Mouse (Mus musculus) lung, postnatal 0 days (tissue): Measurements from ENCODE around the gene Dlgap4. TPM values are rescaled to one million over a fixed set of nuclear protein-coding genes. Genes with fewer than 3 reads are reported as not detected.

ENCODE experiments used
- ATAC-seq: fragments of 200-750 bp; cut with Nextera tagmentation; 2 replicates; pipeline ENCODE4 v1.8.0; 2017; ENCODE audit warnings: moderate library complexity
- DNase-seq: peaks from one replicate; pipeline ENCODE4 v3.0.0-alpha.2; 2016; ENCODE audit warnings: low spot score
- H3K27ac ChIP-seq: fragments of 300-500 bp; sonication (generic); 2 replicates; pipeline ENCODE4 v1.5.1; 2014; ENCODE audit warnings: antibody characterized with exemption, mild to moderate bottlenecking, low read length, mixed read lengths
- H3K27me3 ChIP-seq: fragments of 300-500 bp; sonication (generic); replicated peaks from 2 replicates; pipeline ENCODE4 v1.6.1; 2014; ENCODE audit warnings: low read length, mixed read lengths; ENCODE audit not compliant: insufficient read depth
- H3K36me3 ChIP-seq: fragments of 300-500 bp; sonication (generic); 2 replicates; pipeline ENCODE4 v1.6.1; 2014; ENCODE audit warnings: low read length, mixed read lengths; ENCODE audit not compliant: insufficient read depth
- H3K4me1 ChIP-seq: fragments of 300-500 bp; sonication (generic); 2 replicates; pipeline ENCODE4 v1.6.1; 2014; ENCODE audit warnings: antibody characterized with exemption, low read depth, low read length, mixed read lengths; ENCODE audit not compliant: insufficient read depth
- H3K4me2 ChIP-seq: fragments of 300-500 bp; sonication (generic); replicated peaks from 2 replicates; pipeline ENCODE4 v1.6.1; 2014; ENCODE audit warnings: low read depth, mild to moderate bottlenecking, low read length, moderate library complexity, mixed read lengths
- H3K4me3 ChIP-seq: fragments of 300-500 bp; sonication (generic); 2 replicates; pipeline ENCODE4 v1.5.1; 2014; ENCODE audit warnings: low read depth, low read length
- H3K9ac ChIP-seq: fragments of 300-500 bp; sonication (generic); replicated peaks from 2 replicates; pipeline ENCODE4 v1.6.1; 2014; ENCODE audit warnings: low read depth, mild to moderate bottlenecking
- H3K9me3 ChIP-seq: fragments of 300-500 bp; sonication (generic); 2 replicates; pipeline ENCODE4 v1.6.1; 2016; ENCODE audit warnings: low read length, mixed read lengths
- CTCF ChIP-seq: IDR thresholded peaks from 2 replicates; pipeline ENCODE4 v1.5.1; 2016; ENCODE audit warnings: antibody characterized with exemption, mild to moderate bottlenecking
- EP300 ChIP-seq: IDR thresholded peaks from 2 replicates; pipeline ENCODE4 v1.6.1; 2016; ENCODE audit warnings: antibody characterized with exemption, mild to moderate bottlenecking, control low read depth
- WGBS: fragments of 180-500 bp; shearing (Covaris S2); extraction: QIAGEN DNeasy Blood & Tissue Kit; methylation state at CpG from one replicate; pipeline ENCODE4 v1.1.7; 2014; 5-methylcytosine and 5-hydroxymethylcytosine counted together
- polyA plus RNA-seq: library from polyadenylated mRNA; unstranded; fragments of >200 nt; fragmentation: Nextera tagmentation; extraction: Ambion mirVana; gene quantifications from 2 replicates; pipeline ENCODE4 v1.2.1, GENCODE M21; 2015

The Dlgap4 gene
- polyA plus RNA-seq, 1 experiment from 2014 or later = 74.0 TPM

DNA sequence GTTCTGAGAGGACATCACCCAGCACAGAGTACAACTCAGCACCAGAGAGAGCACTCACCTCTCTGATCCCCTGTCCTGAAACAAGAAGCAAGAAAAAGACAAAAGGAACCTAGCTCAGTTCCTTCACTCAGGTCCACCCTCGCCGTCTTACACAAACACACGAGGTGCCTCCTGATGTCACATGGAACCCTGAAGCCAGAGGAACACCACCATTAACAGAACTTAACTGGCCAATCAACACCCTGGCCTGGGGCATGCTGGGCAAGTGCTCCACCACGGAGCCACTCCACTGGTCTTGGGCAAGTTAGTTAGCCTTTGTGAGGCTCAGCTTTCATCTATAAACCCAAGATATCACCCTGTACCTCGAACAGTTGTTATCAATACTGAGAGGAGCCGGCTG, 193.4 kb downstream of the Dlgap4 start:
- TF ChIP-seq CTCF (no peak), EP300 (no peak)
- Histone ChIP-seq H3K4me3 (no peak overlapping the region), H3K27me3 (no peaks in the 10 kb centered on the region), H3K4me2 (no peak overlapping the region), H3K9ac (no peak overlapping the region), H3K27ac (no peak overlapping the region), H3K4me1 (no peaks in the 10 kb centered on the region), H3K36me3 (no peaks in the 10 kb centered on the region), H3K9me3 (no peaks in the 10 kb centered on the region)
- ATAC-seq (no peak), DNase-seq (no peak)
- 62% methylated on average over 6 of the region's 6 CpGs for WGBS

DNA sequence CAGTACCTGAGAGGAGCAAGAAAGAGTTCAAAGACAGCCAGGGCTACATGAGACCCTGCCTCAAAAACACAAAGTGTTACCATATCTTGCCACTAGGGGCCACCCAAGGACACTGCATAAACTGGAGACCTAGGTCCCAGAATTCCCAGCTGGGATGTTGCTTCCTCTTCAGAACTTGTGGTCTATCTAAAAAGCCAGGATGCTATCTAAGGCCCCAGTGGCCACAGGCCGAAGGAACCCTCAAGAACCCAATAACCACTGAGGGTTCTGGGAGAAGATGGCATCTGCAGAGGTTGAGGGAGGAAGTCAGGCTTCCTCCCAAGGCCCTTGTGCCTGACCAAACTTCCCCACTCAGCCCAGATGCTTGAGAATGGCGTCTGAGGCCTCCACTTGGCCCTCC, 196.1 kb downstream of the Dlgap4 start:
- Histone ChIP-seq H3K27me3 (no peaks in the 10 kb centered on the region), H3K9ac (no peak overlapping the region), H3K36me3 (no peaks in the 10 kb centered on the region), H3K9me3 (no peaks in the 10 kb centered on the region), H3K4me2 (no peak overlapping the region), H3K4me3 (no peak overlapping the region), H3K4me1 (peaks cover 4% of the 10 kb centered on the region; the same call in 1 of the 2 replicates), H3K27ac (no peak overlapping the region)
- 41% methylated on average over 2 of the region's 2 CpGs for WGBS
- DNase-seq (peak; percentile 77), ATAC-seq (peak; percentile 55; the same call in 1 of the 2 replicates)
- TF ChIP-seq CTCF (peak; percentile 96), EP300 (no peak)

DNA sequence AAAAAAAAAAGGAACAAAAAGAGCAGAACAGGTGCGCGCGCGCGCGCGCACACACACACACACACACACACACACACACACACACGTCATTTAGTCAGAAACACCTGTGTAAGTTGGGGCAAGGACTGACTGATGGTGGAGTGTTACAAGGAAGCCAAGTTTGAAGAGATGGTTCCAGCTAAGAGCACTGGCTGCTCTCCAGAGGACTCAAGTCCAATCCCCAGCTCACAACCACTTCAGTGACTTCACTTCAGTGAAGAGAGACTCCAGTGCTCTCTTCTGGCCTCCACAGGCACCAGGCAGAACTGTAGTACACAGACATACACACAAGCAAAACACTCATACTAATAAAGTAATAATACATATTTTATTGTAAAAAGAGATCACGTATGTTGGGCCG, 197.2 kb downstream of the Dlgap4 start:
- no peak overlapping the region for H3K4me2 ChIP-seq
- H3K4me1 ChIP-seq = peaks cover 9% of the 10 kb centered on the region; the same call in 1 of the 2 replicates
- ATAC-seq (peak; percentile 66), DNase-seq (peak; percentile 79)
- no peaks in the 10 kb centered on the region for H3K27me3 ChIP-seq
- H3K27ac ChIP-seq = no peak overlapping the region
- no peaks in the 10 kb centered on the region for H3K9me3 ChIP-seq
- H3K4me3 ChIP-seq = no peak overlapping the region
- no peaks in the 10 kb centered on the region for H3K36me3 ChIP-seq
- TF ChIP-seq CTCF = peak; percentile 48
- no peak for TF ChIP-seq EP300
- WGBS = 94% methylated on average over 10 of the region's 10 CpGs
- no peak overlapping the region for H3K9ac ChIP-seq

DNA sequence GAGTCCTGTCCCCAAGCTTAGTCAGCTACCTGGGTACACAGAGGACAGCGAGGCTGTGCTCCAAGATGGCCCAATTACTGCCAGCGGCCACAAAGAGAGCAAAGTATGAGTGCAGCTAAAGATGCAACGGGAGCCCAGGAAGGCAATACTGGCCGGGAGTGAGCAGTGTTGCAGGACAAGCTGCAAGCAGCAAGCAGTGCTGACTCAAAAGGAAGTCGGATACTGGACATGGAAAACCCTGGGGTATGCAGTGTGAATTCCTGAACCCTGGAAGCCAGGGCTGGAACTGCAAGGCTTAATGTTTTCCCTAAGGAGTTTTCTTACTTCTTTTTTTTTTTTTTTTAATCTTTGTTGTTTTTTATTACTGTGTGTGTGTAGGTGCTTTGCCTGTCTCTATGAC, 198.1 kb downstream of the Dlgap4 start:
- Histone ChIP-seq H3K9me3 (no peaks in the 10 kb centered on the region), H3K4me2 (no peak overlapping the region), H3K9ac (no peak overlapping the region), H3K4me3 (no peak overlapping the region), H3K36me3 (no peaks in the 10 kb centered on the region), H3K4me1 (peaks cover 9% of the 10 kb centered on the region; the same call in 1 of the 2 replicates), H3K27me3 (no peaks in the 10 kb centered on the region), H3K27ac (no peak overlapping the region)
- no peak for TF ChIP-seq EP300
- TF ChIP-seq CTCF = no peak
- DNase-seq = no peak
- ATAC-seq = no peak
- WGBS = 64% methylated on average over 5 of the region's 5 CpGs

Other genes starting within 250 kb of the Dlgap4 start
- gene Epb41l1, start 192.8 kb upstream of the Dlgap4 start, polyA plus RNA-seq = 1.2 and 1.7 TPM in 2 replicates
- 21.8 and 23.7 TPM in 2 replicates for gene Aar2, start 66.1 kb upstream of the Dlgap4 start, polyA plus RNA-seq
- 222 and 240 TPM in 2 replicates for gene Myl9, start 161.7 kb downstream of the Dlgap4 start, polyA plus RNA-seq
- 13.7 and 15.1 TPM in 2 replicates for gene Tgif2, start 226.3 kb downstream of the Dlgap4 start, polyA plus RNA-seq
- gene 4930518I15Rik, start 244.2 kb downstream of the Dlgap4 start, polyA plus RNA-seq = 4.1 and 5.5 TPM in 2 replicates
- 271 and 290 TPM in 2 replicates for gene Rab5if, start 249.4 kb downstream of the Dlgap4 start, polyA plus RNA-seq